Mouse (Mus musculus): ENCODE measurements around the gene Rdm1. TPM values are rescaled to one million over a fixed set of nuclear protein-coding genes. Genes with fewer than 3 reads are reported as not detected.
"Not testable (repeated sequence)": the region's sequence is repeated elsewhere in the genome, so short reads cannot be mapped to it uniquely, and the experiment has no call there.

Rdm1 gene
- 1 to 10 TPM; 4.3 to 4.9 TPM for total RNA-seq (2021)
- long read RNA-seq, experiment 1, transcript Rdm1-201 (7 exons, 1,124 nt): major isoform, 9 of 10 reads
- long read RNA-seq, experiment 1, partial matches to known transcripts: 0 of 10 reads
- long read RNA-seq, experiment 1, other reads (novel, unspliced or antisense): 1 of 10 reads
- long read RNA-seq, experiment 2, transcript Rdm1-201 (7 exons, 1,124 nt): major isoform, 10 of 10 reads
- long read RNA-seq, experiment 2, partial matches to known transcripts: 0 of 10 reads
- long read RNA-seq, experiment 2, other reads (novel, unspliced or antisense): 0 of 10 reads

DNA sequence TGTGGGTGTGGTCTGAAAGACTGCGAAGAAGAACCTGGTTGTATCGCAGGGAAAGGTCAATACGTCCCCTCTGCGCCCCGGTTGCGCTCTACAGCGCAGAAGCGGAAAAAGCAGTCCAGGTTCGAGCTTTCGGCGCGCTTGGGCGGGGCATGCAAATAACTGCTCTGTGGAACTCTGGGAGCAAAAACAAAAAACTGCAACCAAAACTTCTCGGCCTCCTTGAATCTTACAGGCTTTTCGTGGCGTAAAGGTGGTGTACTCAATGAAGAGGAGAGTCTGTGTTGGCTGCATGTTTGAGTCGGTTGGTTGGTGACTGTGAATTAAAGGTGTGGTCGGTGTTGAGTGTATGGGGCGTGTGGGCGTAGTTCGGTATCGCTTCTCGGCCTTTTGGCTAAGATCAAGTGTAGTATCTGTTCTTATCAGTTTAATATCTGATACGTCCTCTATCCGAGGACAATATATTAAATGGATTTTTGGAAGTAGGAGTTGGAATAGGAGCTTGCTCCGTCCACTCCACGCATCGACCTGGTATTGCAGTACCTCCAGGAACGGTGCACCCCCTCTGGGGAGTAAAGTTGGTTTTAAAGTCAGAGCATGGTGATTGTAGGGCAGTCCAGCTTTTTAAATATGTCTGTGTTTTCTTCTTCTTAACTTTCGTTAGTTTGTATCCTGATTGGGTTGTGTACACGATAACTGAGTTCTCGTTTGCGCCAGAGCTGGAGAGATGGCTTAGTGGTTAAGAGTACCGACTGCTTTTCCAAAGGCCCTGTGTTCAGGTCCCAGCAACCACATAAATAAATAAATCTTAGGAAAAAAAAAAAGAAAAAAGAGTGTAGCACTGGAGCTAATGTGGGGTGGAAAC, at the start of gene Rdm1:
Gene Rdm1, plus strand, starts transcription at position 201 of the 862 bp plus-strand sequence.
- intact Hi-C loops (cut with DNase I): no loop called here
- DNase-seq (ENCODE audit: low spot score in 2 of 2): peak; percentile 77 to 78

DNA sequence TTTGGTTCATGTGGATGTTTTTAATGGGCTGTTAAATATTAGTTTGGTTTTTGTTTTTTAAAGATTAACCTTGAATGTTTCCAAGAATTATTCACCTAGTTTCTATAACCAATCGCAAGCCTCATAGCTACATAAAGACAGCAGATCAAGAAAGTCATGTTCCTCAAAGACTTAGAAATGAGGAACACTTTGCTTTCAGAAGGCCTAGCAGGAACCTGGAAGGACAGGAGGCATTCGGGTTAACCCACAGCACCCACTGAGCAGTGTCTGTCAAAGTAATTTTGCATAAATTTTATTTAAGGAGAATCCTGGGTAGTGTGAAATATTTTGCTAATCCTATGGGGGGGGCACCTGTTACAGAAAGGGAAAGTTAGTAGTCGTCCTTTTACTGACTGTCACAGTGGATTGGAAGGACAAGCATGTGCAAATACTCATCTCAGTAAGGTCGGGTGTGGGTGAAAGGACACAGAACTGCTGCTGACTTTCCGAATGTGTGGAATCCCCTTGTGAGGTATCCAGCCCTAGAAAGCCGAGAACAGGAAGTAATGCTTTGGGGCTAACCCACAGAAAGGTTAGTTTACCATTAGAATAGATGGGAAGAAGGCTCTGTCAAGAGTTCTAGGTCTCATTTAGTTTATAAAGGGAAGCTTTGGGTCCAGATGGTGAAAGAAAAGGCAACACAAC, 45.8 kb upstream of the Rdm1 start:
- DNase-seq (ENCODE audit: low spot score in 2 of 2): no peak
- intact Hi-C loops (cut with DNase I): no loop called here

DNA sequence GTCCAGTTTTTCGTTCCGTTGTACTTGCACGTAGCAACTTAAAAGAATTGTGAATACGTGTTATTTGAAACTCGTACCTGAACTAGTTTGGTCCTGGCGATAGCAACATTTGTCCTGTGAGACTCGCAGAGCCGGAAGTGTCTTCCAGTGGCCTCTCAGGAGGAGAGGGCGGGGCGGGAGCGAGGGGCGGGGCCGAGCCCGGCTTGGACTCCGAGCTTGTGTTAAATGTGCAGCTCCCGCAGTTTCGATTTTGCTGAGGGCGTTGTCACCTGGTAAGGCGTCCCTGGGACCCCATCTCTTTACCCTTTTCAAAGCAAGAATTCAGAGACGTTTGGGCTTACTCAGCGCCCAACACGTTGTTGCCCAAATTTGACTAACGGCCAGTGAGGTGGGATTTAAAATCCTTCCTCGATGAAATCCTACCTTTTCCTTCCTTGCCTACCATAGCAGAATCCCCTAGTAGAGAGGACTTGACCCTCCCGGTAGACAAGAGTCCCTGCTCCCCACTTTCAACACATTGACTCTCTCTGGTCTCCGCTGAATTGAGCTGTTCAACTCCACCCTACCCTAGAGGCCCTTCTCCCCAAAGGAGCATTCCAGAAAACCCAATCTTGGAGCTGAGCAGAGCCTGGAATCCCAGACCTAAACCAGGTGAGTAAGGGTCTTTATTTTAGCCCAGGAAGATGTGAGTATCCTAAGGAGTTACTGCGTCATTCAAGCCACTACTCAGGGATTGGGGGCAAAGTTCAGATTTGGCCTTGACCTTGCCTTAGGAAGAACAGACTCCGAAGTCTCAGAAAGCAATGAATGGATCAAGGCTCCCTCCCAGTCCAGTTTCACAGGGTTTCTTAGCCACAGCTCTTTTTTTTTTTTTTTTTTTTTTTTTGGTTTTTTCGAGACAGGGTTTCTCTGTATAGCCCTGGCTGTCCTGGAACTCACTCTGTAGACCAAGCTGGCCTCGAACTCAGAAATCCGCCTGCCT, 44.6 kb upstream of the Rdm1 start, which contains the start of gene Tmem106a:
Gene Tmem106a, plus strand, starts transcription at position 189 of the 982 bp plus-strand sequence.
- intact Hi-C loops (cut with DNase I): no loop called here
- DNase-seq (ENCODE audit: low spot score in 2 of 2): no peak

- intact Hi-C loops (cut with DNase I): no loop called here
- no peak for DNase-seq (ENCODE audit: low spot score in 2 of 2)
These were observed 43.8 kb upstream of the Rdm1 start for GRCm38 (mm10) chr11:101583205-101583604.

- intact Hi-C loops (cut with DNase I): not testable (repeated sequence)
These were observed 42.0 kb upstream of the Rdm1 start for GRCm38 (mm10) chr11:101585031-101585430.

GRCm38 (mm10) chr11:101585805-101586204, 41.2 kb upstream of the Rdm1 start:
- intact Hi-C loops (cut with DNase I): no loop called here

More at GRCm38 (mm10) chr11:101585031-101585430, 42.0 kb upstream of the Rdm1 start:
- DNase-seq (ENCODE audit: low spot score in 2 of 2): not testable (repeated sequence)

DNA sequence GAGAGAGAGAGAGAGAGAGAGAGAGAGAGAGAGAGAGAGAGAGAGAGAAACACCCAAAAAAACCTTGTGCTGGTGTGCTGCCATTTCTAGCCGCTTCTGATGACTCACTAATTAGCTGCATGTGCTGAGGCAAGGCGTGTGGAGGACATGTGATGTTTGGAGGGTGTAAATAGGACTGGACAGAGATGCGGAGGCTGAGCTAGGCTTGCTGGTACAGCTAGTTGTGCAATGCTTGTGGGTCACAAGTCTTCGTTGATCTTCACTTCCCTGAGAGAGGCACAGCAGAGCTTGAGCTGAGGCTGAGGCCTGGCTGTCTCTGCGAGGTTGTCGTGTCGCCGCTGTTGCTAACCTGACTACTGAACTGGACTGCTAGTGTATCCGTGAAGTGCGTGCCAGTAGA, 39.3 kb upstream of the Rdm1 start:
- intact Hi-C loops (cut with DNase I): no loop called here
- DNase-seq (ENCODE audit: low spot score in 2 of 2): peak; percentile 48 to 70

More at GRCm38 (mm10) chr11:101585805-101586204, 41.2 kb upstream of the Rdm1 start:
- DNase-seq (ENCODE audit: low spot score in 2 of 2): no peak

DNA sequence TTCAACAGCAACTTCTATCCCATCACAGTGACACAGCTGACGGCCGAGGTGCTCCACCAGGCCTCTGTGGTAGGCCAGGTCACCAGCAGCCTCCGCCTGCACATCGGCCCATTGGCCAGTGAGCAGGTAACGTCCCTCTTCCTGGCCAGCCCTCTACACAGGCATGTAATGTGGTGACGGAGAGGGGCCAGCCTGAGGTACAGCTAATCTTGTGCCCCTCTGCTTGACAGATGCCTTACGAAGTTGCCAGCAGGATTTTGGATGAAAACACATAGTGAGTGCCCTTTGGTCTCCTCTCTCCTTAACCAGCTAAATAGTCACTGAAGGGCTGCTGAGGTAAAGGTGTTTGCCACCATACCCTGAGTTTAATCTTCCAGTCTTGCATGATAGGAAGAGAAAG, 38.1 kb upstream of the Rdm1 start:
- intact Hi-C loops (cut with DNase I): no loop called here
- DNase-seq (ENCODE audit: low spot score in 2 of 2): no peak

GRCm38 (mm10) chr11:101589444-101589843, 37.6 kb upstream of the Rdm1 start:
- intact Hi-C loops (cut with DNase I): no loop called here

DNA sequence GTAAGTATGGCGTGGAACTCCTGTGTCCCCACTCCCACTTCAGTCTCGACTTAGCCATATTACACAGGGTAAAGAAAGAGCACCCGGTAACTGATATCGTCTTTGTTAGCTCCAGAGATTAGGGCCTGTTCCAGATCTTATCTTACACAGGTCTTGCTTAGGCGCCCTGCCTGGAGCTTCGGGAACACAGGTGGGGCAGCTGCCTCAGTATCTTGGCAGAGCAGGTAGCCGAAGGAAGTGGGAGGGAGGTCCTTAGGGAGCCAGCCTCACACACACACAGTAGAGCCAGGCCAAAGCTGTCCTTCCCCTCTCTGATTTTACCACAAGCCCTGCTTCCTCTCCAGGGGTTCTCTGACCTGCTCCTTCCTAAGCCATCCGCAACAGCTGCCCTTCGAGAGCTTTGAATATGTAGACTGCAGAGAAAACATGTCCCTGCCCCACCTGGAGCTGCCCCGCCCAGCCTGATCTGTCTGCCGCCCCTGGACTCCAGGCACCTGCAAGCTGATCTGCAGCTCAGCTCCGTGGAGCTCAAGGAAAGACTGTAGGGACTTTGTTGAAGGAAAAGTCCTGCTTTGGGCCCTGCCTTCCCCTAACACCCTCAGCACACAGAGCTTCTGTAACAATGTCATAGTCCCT, 36.9 kb upstream of the Rdm1 start:
- intact Hi-C loops (cut with DNase I): no loop called here
- no peak for DNase-seq (ENCODE audit: low spot score in 2 of 2)

More at GRCm38 (mm10) chr11:101589444-101589843, 37.6 kb upstream of the Rdm1 start:
- peak; percentile 36 to 48 for DNase-seq (ENCODE audit: low spot score in 2 of 2)

DNA sequence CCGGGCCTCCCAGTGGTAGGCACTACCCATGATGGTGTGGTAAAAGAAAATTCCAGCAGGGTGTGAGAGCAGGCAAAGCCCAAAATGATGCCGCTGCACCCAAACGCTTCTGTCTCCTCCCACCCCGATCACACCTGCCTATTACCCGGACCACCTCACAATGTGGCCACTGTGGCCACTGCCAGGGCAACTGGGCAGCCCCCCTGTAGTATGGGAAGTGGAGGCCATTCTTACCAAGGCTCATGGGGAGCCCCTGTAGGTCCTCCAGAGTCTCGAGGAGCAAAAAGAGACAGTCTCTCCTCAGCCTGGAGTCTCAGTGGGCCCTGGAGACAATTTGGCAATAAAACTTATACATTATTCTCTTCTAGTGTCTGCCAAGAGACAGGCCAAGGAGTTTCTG, 27.8 kb upstream of the Rdm1 start, which contains the start of gene Gm11634:
Gene Gm11634, minus strand, starts transcription at position 101 of the 400 bp plus-strand sequence.
- intact Hi-C loops (cut with DNase I): no loop called here
- no peak for DNase-seq (ENCODE audit: low spot score in 2 of 2)

DNA sequence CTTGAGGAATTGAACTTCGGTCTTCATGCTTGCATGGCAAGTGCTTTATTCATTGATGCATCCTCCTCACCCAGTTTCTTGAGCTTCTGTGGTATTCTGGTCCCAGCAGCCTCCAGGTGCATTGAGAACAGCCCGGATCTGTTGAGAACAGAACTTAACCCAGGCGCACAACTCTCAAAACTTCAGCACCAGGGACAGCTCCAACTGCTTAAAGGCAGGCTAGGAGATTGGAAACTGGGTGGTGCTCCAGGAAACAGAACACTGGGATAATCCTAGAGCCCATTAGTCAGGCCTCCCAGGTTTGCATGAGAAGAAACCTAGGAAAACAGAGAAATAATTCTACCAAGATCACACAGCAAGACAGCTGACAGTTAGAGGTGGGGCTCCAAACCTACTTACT, 24.5 kb upstream of the Rdm1 start:
- intact Hi-C loops (cut with DNase I): no loop called here
- no peak for DNase-seq (ENCODE audit: low spot score in 2 of 2)

DNA sequence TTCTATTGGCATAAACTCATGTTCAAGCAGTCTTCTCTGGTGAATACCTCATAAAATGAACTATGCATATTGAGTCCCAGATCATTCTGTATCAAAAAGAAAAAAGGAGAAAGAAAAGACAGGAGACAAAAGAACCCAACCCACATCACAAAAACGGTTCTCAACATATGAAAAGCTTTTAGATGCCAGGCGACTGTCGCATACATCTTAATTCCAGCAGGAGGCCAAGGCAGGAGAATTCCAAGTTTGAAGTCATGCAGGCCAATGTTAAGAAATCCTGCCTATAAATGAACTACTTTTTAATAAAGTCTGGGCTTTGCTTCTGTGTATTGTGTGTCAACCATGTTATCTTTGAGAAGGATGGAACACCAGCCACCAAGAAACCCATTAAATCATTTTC, 22.9 kb upstream of the Rdm1 start:
- DNase-seq (ENCODE audit: low spot score in 2 of 2): no peak
- intact Hi-C loops (cut with DNase I): no loop called here

- DNase-seq (ENCODE audit: low spot score in 2 of 2): peak in 1 of 2 experiments; percentile 39
- intact Hi-C loops (cut with DNase I): not testable (repeated sequence)
These were observed 22.2 kb upstream of the Rdm1 start for GRCm38 (mm10) chr11:101604531-101605453.

DNA sequence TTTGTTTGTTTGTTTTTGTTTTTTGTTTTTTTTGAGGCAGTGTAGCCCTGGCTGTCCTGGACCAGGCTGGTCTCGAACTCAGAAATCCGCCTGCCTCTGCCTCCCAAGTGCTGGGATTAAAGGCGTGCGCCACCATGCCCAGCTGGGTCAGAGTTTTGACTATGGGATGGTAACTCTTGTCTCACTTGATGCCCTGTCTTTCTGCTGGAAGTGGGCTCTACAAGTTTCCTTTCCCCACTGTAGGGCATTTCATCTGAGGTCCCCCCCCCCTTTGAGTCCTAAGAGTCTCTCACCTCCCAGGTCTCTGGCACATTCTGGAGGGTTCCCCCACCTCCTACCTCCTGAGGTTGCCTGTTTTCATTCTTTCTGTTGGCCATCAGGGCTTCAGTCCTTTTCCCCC, 19.9 kb upstream of the Rdm1 start:
- intact Hi-C loops (cut with DNase I); DNase-seq (ENCODE audit: low spot score in 2 of 2): not testable (repeated sequence)

DNA sequence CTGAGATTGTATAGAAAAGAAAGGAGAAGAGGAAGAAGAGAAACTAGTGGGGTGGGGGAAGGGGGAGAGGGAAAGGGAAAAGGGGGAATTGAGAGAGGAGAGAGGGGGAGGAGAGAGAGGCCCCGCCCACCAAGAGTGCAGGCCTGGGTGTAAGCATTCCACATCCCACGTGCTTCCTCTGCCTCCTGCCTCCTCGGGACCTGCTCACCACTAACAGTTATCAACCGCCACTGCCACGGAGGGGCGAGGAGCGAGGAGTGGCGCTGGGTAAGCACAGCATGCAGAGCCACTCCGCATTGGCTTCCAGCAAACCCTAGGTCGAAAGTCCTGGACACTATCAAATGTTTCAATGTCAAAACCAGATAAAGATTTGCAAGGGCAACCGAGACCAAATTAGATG, 16.6 kb upstream of the Rdm1 start:
- intact Hi-C loops (cut with DNase I): no loop called here
- DNase-seq (ENCODE audit: low spot score in 2 of 2): no peak

GRCm38 (mm10) chr11:101613596-101613995, 13.4 kb upstream of the Rdm1 start:
- no peak for DNase-seq (ENCODE audit: low spot score in 2 of 2)
- intact Hi-C loops (cut with DNase I): no loop called here

All from left cerebral cortex, postnatal 14 days (tissue).